Mouse (Mus musculus): ENCODE results near the gene Cysrt1. TPM values are rescaled to one million over a fixed set of nuclear protein-coding genes. Genes with fewer than 3 reads are reported as not detected.

Gene Cysrt1
- polyA plus RNA-seq, 1 experiment from 2014 or later: 0.75 TPM

DNA sequence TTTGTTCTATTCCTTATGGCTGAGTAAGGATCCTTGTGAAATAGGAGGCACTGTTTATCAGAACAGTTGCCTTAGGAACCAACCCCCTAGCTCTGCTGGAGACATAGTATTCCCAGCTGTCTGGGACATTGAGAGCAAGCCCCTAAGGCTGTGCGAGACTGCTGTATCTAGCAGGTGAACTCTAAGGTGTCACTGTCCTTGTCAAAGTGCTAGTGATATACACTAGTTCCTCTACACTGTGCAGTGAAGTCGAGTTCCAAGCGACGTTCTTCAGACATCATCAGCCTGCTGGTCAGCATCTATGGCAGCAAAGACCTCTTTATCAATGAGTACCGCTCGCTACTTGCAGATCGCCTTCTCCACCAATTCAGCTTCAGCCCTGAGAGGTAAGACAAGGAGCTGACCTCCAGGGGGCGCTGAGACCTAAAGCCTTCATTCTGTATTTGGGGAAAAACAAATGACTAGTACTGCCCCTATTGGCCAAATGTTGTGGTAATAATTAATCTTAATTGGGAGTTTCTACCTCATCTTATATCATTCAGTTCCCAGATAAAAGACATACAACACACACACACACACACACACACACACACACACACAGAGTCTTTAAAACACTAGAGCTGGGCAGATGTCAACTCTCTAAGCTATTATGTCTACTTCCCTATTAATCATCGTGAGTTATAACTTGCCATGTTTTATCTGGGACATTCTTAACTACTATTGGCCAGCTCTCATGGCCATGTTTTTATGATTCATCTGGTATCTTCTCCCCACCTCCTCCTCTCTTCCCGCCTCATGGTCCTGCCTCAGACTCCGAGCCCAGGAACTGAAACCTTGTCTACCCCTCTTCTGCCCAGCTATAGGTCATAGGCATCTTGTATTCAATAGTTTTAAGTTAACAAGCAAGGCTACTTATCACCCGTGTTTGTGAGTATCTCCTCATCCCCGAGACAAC, 37.0 kb upstream of the Cysrt1 start:
- no peaks in the 10 kb centered on the region for H3K9me3 ChIP-seq (replicated peaks; ENCODE audit: low read length)
- H3K4me3 ChIP-seq (replicated peaks; ENCODE audit: low read depth, low read length): no peak overlapping the region
- DNase-seq (ENCODE audit: low spot score) (peak; percentile 89), ATAC-seq (replicated peaks; ENCODE audit: low FRiP score, low read depth) (no peak; the same call in 1 of the 2 replicates)
- H3K36me3 ChIP-seq (ENCODE audit: insufficient read depth, low read length): peaks cover 80% of the 10 kb centered on the region
- H3K27ac ChIP-seq: no peak overlapping the region
- H3K9ac ChIP-seq (ENCODE audit: low read depth, low read length): no peak overlapping the region
- H3K27me3 ChIP-seq (ENCODE audit: insufficient read depth, low read length): no peaks in the 10 kb centered on the region
- no peak overlapping the region for H3K4me2 ChIP-seq (ENCODE audit: low read length)
- peak; percentile 95 for TF ChIP-seq CTCF (IDR thresholded peaks at IDR 0.05; ENCODE audit: low read depth)
- 62% methylated on average over 13 of the region's 13 CpGs for WGBS
- H3K4me1 ChIP-seq (replicated peaks; ENCODE audit: insufficient read depth, low read length): no peaks in the 10 kb centered on the region

DNA sequence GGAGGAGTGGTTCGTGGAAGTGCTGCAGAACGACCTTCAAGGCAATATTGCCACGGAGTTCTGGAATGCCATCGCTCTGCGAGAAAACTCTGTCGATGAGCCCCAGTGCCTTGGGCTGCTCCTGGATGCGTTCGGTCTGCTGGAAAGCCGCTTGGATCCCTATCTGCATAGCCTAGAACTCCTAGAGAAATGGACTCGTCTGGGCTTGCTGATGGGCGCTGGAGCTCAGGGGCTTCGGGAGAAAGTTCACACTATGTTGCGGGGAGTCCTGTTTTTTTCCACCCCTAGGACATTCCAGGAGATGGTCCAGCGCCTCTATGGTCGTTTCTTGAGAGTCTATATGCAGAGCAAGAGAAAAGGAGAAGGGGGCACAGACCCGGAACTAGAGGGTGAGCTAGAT, 30.8 kb upstream of the Cysrt1 start:
- H3K27ac ChIP-seq: 0 out of 2 replicates have a peak overlapping the region, but pooled peaks have one; percentile 51
- no peak for TF ChIP-seq CTCF (IDR thresholded peaks at IDR 0.05; ENCODE audit: low read depth)
- WGBS: 27% methylated on average over 16 of the region's 16 CpGs

DNA sequence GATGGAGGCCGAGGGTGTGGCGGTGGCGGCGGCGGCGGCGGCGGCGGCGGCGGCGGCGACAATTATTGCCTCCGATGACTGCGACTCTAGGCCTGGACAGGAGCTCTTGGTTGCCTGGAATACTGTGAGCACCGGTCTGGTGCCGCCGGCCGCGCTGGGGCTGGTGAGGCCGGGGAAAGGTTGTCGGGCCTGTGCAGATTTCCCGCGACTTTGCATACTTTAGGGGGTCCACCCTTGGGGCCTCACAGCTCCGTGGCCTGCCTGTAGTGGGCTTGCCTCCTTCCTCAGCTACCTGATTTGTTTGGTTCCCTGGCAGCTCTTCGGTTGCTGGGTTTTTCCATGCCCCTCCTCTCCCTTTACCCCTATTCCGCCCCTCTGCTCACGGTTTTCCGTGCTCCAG, 30.3 kb upstream of the Cysrt1 start:
- peaks cover 54% of the 10 kb centered on the region for H3K36me3 ChIP-seq (ENCODE audit: insufficient read depth, low read length)
- no peak for DNase-seq (ENCODE audit: low spot score)
- H3K27me3 ChIP-seq (ENCODE audit: insufficient read depth, low read length): no peaks in the 10 kb centered on the region
- H3K27ac ChIP-seq: peak overlapping the region; percentile 51
- ATAC-seq (replicated peaks; ENCODE audit: low FRiP score, low read depth): peak; percentile 63
- H3K4me3 ChIP-seq (replicated peaks; ENCODE audit: low read depth, low read length): peak overlapping the region; percentile 59
- H3K9me3 ChIP-seq (replicated peaks; ENCODE audit: low read length): no peaks in the 10 kb centered on the region
- H3K4me1 ChIP-seq (replicated peaks; ENCODE audit: insufficient read depth, low read length): peaks cover 19% of the 10 kb centered on the region
- TF ChIP-seq CTCF (IDR thresholded peaks at IDR 0.05; ENCODE audit: low read depth): no peak
- under 1% methylated on average over 29 of the region's 29 CpGs for WGBS
- peak overlapping the region; percentile 73 for H3K4me2 ChIP-seq (ENCODE audit: low read length)
- H3K9ac ChIP-seq (ENCODE audit: low read depth, low read length): peak overlapping the region; percentile 70

More for the DNA sequence above, 30.8 kb upstream of the Cysrt1 start:
- Histone ChIP-seq H3K9ac (ENCODE audit: low read depth, low read length) (peak overlapping the region; percentile 70), H3K36me3 (ENCODE audit: insufficient read depth, low read length) (peaks cover 59% of the 10 kb centered on the region), H3K9me3 (replicated peaks; ENCODE audit: low read length) (no peaks in the 10 kb centered on the region), H3K27me3 (ENCODE audit: insufficient read depth, low read length) (no peaks in the 10 kb centered on the region), H3K4me2 (ENCODE audit: low read length) (peak overlapping the region; percentile 73), H3K4me3 (replicated peaks; ENCODE audit: low read depth, low read length) (peak overlapping the region; percentile 59), H3K4me1 (replicated peaks; ENCODE audit: insufficient read depth, low read length) (peaks cover 19% of the 10 kb centered on the region)
- ATAC-seq (replicated peaks; ENCODE audit: low FRiP score, low read depth): no peak
- no peak for DNase-seq (ENCODE audit: low spot score)

DNA sequence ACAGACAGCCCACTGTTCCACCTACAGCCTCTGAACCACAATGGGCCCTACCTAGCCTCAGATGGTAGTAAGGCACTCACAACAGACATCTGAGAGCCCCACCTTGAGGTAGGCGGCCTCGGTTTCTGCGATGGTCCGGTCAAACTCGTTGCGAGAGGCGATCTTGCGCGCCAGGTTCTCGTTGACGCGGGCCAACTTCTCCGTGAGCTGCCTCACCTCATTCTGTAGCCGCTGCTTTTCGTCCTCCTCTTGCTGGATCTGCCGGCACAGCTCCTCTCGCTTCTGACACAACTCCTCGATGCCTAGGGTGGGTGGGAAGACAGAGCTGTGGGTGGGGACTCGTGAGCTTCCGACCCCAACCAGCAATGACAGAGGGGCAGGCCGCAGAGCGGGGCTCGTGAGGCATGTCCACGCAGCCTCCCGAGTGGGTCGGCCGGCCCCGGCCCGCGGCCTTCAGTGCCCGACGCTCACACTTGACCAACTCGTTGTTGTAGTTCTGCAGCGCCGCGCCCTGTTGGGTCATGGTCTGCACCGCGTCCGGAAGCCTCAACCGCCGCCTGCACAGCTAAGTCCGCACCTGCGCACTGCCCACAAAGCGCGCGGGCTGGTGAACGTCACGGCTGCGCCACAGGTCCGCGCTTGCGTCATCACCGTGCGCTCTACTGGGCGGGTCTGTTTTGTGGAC, 29.7 kb upstream of the Cysrt1 start, which contains the start of the genes Ssna1 and Anapc2:
Ssna1 (minus strand) TSS at position 612 of the 685 bp plus-strand sequence.
Anapc2 (plus strand) TSS at position 652 of the 685 bp plus-strand sequence.
- Histone ChIP-seq H3K4me1 (replicated peaks; ENCODE audit: insufficient read depth, low read length) (peaks cover 19% of the 10 kb centered on the region), H3K4me3 (replicated peaks; ENCODE audit: low read depth, low read length) (peak within 1 kb of the TSS; percentile 59), H3K36me3 (ENCODE audit: insufficient read depth, low read length) (peaks cover 51% of the 10 kb centered on the region), H3K27me3 (ENCODE audit: insufficient read depth, low read length) (no peaks in the 10 kb centered on the region), H3K9ac (ENCODE audit: low read depth, low read length) (peak within 1 kb of the TSS; percentile 81), H3K27ac (peak within 1 kb of the TSS; percentile 86), H3K4me2 (ENCODE audit: low read length) (peak within 1 kb of the TSS; percentile 73), H3K9me3 (replicated peaks; ENCODE audit: low read length) (no peaks in the 10 kb centered on the region)
- WGBS: under 1% methylated on average over 52 of the region's 55 CpGs
- DNase-seq (ENCODE audit: low spot score): peak; percentile 97
- ATAC-seq (replicated peaks; ENCODE audit: low FRiP score, low read depth): peak; percentile 96
- TF ChIP-seq CTCF (IDR thresholded peaks at IDR 0.05; ENCODE audit: low read depth): peak; percentile 57

DNA sequence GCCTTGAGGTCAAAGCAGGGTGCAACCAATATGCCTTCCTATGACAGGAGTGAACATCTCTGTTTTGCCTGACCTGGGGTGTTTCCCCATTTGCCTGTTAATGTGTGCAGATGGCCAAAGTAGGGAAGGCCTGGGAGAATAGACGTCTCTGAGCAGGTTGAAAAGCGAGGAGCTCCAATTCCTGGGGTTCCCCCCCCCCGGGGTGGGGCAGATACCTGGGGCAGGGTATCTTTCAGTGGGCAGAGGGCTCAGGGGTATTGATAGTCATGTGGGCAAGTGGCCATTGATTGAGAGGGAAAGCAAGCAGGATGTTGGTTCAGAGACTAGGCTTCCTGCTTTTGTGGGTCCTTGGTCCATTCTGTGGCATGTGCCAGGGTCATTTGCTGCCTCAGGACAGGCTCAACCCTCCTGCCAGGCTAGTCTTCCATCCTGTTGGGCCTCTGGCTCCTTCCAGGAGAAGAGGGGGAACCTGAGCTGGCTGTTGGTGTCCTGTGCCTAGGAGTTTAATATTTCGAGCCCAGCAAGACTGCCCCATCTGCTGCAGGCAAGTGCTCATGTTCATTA, 25.6 kb upstream of the Cysrt1 start:
- Histone ChIP-seq H3K36me3 (ENCODE audit: insufficient read depth, low read length) (peaks cover 20% of the 10 kb centered on the region; the same call in 1 of the 2 replicates), H3K9ac (ENCODE audit: low read depth, low read length) (no peak overlapping the region), H3K4me2 (ENCODE audit: low read length) (no peak overlapping the region), H3K4me1 (replicated peaks; ENCODE audit: insufficient read depth, low read length) (peaks cover 37% of the 10 kb centered on the region), H3K4me3 (replicated peaks; ENCODE audit: low read depth, low read length) (no peak overlapping the region), H3K9me3 (replicated peaks; ENCODE audit: low read length) (no peaks in the 10 kb centered on the region), H3K27ac (no peak overlapping the region), H3K27me3 (ENCODE audit: insufficient read depth, low read length) (no peaks in the 10 kb centered on the region)
- ATAC-seq (replicated peaks; ENCODE audit: low FRiP score, low read depth) (no peak), DNase-seq (ENCODE audit: low spot score) (no peak)
- WGBS: 73% methylated on average over 4 of the region's 4 CpGs
- TF ChIP-seq CTCF (IDR thresholded peaks at IDR 0.05; ENCODE audit: low read depth): no peak

DNA sequence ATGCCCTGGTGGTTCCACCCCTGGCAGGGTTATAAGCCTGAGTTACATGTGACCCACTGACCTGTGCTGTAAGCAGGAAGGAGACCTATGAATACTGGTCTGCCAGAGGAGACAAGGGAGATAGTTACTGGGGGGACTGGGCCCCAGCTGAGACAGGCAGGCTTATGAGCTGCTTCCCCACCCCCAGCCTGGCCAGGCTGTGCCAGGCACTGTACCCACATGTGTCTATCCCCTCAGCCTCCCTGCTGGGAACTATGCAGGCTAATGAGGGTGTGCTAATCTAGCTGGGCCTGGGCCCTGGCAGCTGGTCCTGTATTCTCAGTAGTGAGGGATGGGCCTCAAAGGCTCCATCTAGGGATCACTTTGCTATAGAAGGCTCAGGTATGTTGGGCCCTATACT, 25.0 kb upstream of the Cysrt1 start:
- Histone ChIP-seq H3K9me3 (replicated peaks; ENCODE audit: low read length) (no peaks in the 10 kb centered on the region), H3K4me3 (replicated peaks; ENCODE audit: low read depth, low read length) (no peak overlapping the region), H3K27ac (no peak overlapping the region), H3K9ac (ENCODE audit: low read depth, low read length) (no peak overlapping the region), H3K27me3 (ENCODE audit: insufficient read depth, low read length) (no peaks in the 10 kb centered on the region), H3K4me1 (replicated peaks; ENCODE audit: insufficient read depth, low read length) (peaks cover 36% of the 10 kb centered on the region), H3K4me2 (ENCODE audit: low read length) (0 out of 2 replicates have a peak overlapping the region, but pooled peaks have one; percentile 99), H3K36me3 (ENCODE audit: insufficient read depth, low read length) (peaks cover 20% of the 10 kb centered on the region; the same call in 1 of the 2 replicates)
- no peak for DNase-seq (ENCODE audit: low spot score)
- ATAC-seq (replicated peaks; ENCODE audit: low FRiP score, low read depth): no peak
- TF ChIP-seq CTCF (IDR thresholded peaks at IDR 0.05; ENCODE audit: low read depth): no peak

All from kidney, postnatal 0 days (tissue).